Mouse (Mus musculus): ENCODE data around the gene Cd300lg.

DNA sequence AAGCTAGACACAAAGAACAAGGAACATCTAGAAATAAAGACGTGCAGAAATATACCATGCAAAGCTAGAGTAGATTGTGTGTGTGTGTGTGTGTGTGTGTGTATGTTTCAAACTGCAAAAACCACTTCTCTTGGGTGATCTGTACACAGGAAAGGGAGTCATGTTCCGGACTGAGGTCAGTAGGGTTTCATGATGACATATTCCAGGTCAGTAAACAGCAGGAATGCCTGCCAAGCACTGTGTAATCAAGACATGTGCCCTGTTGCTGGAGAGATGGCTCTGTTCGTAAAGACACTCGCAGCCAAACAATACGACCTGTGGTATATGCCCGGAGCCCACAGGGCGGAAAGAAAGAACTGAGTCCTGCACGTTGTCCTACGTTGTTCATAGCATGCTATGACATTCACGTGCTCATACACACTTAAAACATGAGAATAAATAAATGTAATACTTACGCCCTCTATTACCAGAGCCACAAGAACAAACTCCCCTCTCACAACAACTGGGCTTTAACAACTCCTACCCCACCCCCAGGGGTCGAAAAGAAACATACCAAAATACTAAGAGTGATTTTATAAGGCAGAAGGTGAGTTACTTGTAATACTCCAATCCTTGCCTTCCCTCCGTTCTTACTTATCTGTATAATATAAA is 1.7 kb upstream of the Cd300lg start:
- TF ChIP-seq POLR2A (IDR thresholded peaks at IDR 0.05; ENCODE audit: insufficient read depth, low read length) (no peak), CTCF (IDR thresholded peaks at IDR 0.05; ENCODE audit: low read depth, low read length) (no peak), EP300 (IDR thresholded peaks at IDR 0.05; ENCODE audit: insufficient read depth, low read depth, low read length) (no peak)

Data from ES-Bruce4 (cell line).